10 mouse cellular contexts compared by ENCODE assay signal in genomic region chr11:120206669-120207090, GRCm38 (mm10). TPM values are rescaled to one million over a fixed set of nuclear protein-coding genes. Genes with fewer than 3 reads are reported as not detected.
DNase-seq lines count a peak whose midpoint lies in the region; ATAC-seq and TF ChIP-seq lines count a peak whose summit lies in the region.
"Had no signal": no experiment of that assay in that cellular context is flagged by ENCODE, and none has a peak within 500 bp of the region (broad histone marks: within the 10 kb centered on the region; RNA-seq: fewer than 3 reads in every experiment).

No protein-coding gene starts in this region.

- no peak for ATAC-seq in hindbrain, embryonic 12.5 days (ENCODE audit: low FRiP score)
- ATAC-seq in hindbrain, postnatal 0 days: no peak
- peak; percentile 82 for ATAC-seq in heart, embryonic 16.5 days (replicated peaks; ENCODE audit: extremely low read depth, insufficient read depth, low FRiP score)
- 0 out of 2 replicates have a peak, but pooled peaks have one; percentile 17 for ATAC-seq in liver, postnatal 0 days

- H3K4me1 ChIP-seq in hindbrain, embryonic 12.5 days: peaks cover 6% of the 10 kb centered on the region; the same call in 1 of the 2 replicates
- no peaks in the 10 kb centered on the region for H3K4me1 ChIP-seq in hindbrain, postnatal 0 days (ENCODE audit: insufficient read depth, low read length)
- peaks cover 20% of the 10 kb centered on the region for H3K4me1 ChIP-seq in embryonic facial prominence, embryonic 10.5 days
- peaks cover 23% of the 10 kb centered on the region for H3K4me1 ChIP-seq in heart, embryonic 16.5 days (ENCODE audit: control insufficient read depth, insufficient read depth, low read length)
- H3K4me1 ChIP-seq in liver, postnatal 0 days (ENCODE audit: insufficient read depth): peaks cover 9% of the 10 kb centered on the region
- H3K4me1 ChIP-seq: limb, embryonic 12.5 days had no signal

- no peak overlapping the region for H3K4me2 ChIP-seq in hindbrain, embryonic 12.5 days (replicated peaks)
- no peak overlapping the region for H3K4me2 ChIP-seq in hindbrain, postnatal 0 days (ENCODE audit: low read depth, low read length)
- H3K4me2 ChIP-seq in heart, embryonic 16.5 days (ENCODE audit: low read depth, low read length): peak overlapping the region; percentile 51
- H3K4me2 ChIP-seq in liver, postnatal 0 days (ENCODE audit: low read depth, low read length): no peak overlapping the region
- H3K4me2 ChIP-seq: limb, embryonic 12.5 days had no signal

- no peak overlapping the region for H3K4me3 ChIP-seq in hindbrain, embryonic 12.5 days
- H3K4me3 ChIP-seq in hindbrain, postnatal 0 days (ENCODE audit: low read length): no peak overlapping the region
- no peak overlapping the region for H3K4me3 ChIP-seq in embryonic facial prominence, embryonic 10.5 days
- no peak overlapping the region for H3K4me3 ChIP-seq in heart, embryonic 16.5 days (ENCODE audit: low read length)
- H3K4me3 ChIP-seq in liver, postnatal 0 days (ENCODE audit: low read depth, low read length): no peak overlapping the region
- H3K4me3 ChIP-seq: limb, embryonic 12.5 days had no signal

- DNase-seq in hindbrain, postnatal 0 days (ENCODE audit: low spot score): no peak
- DNase-seq in embryonic facial prominence, embryonic 10.5 days (ENCODE audit: low spot score): no peak
- DNase-seq in liver, postnatal 0 days: peak; percentile 16
- DNase-seq in left cerebral cortex, adult 18-20 months (ENCODE audit: low spot score in 2 of 2): no peak
- DNase-seq in spleen, adult 18-20 months: no peak
- no peak for DNase-seq in thymus, postnatal 25 days
- DNase-seq: cerebellum, adult 11-12 months had no signal

- no peaks in the 10 kb centered on the region for H3K36me3 ChIP-seq in hindbrain, embryonic 12.5 days
- no peaks in the 10 kb centered on the region for H3K36me3 ChIP-seq in hindbrain, postnatal 0 days (ENCODE audit: insufficient read depth, low read length)
- no peaks in the 10 kb centered on the region for H3K36me3 ChIP-seq in embryonic facial prominence, embryonic 10.5 days (replicated peaks)
- no peaks in the 10 kb centered on the region for H3K36me3 ChIP-seq in heart, embryonic 16.5 days (ENCODE audit: control insufficient read depth, insufficient read depth)
- H3K36me3 ChIP-seq in liver, postnatal 0 days (replicated peaks; ENCODE audit: insufficient read depth, low read length): no peaks in the 10 kb centered on the region
- H3K36me3 ChIP-seq: limb, embryonic 12.5 days had no signal

- no peaks in the 10 kb centered on the region for H3K9me3 ChIP-seq in hindbrain, embryonic 12.5 days (replicated peaks)
- no peaks in the 10 kb centered on the region for H3K9me3 ChIP-seq in hindbrain, postnatal 0 days (ENCODE audit: low read length)
- H3K9me3 ChIP-seq in embryonic facial prominence, embryonic 10.5 days: no peaks in the 10 kb centered on the region
- H3K9me3 ChIP-seq in heart, embryonic 16.5 days (replicated peaks; ENCODE audit: control insufficient read depth, low read length): no peaks in the 10 kb centered on the region
- H3K9me3 ChIP-seq in liver, postnatal 0 days (ENCODE audit: low read length): no peaks in the 10 kb centered on the region
- H3K9me3 ChIP-seq: limb, embryonic 12.5 days had no signal

- TF ChIP-seq CTCF in hindbrain, postnatal 0 days (IDR thresholded peaks at IDR 0.05; ENCODE audit: low read depth): no peak
- TF ChIP-seq CTCF in liver, postnatal 0 days (IDR thresholded peaks at IDR 0.05; ENCODE audit: low read depth): no peak

- H3K27ac ChIP-seq in hindbrain, embryonic 12.5 days: peak overlapping the region; percentile 41; the same call in 1 of the 2 replicates
- no peak overlapping the region for H3K27ac ChIP-seq in hindbrain, postnatal 0 days
- peak overlapping the region; percentile 66 for H3K27ac ChIP-seq in embryonic facial prominence, embryonic 10.5 days (replicated peaks)
- H3K27ac ChIP-seq in heart, embryonic 16.5 days (ENCODE audit: low read length): peak overlapping the region; percentile 91
- H3K27ac ChIP-seq in liver, postnatal 0 days (ENCODE audit: low read depth): peak overlapping the region; percentile 48; the same call in 1 of the 2 replicates

- no peak overlapping the region for H3K9ac ChIP-seq in hindbrain, embryonic 12.5 days
- H3K9ac ChIP-seq in hindbrain, postnatal 0 days (replicated peaks; ENCODE audit: low read length): no peak overlapping the region
- peak overlapping the region; percentile 62 for H3K9ac ChIP-seq in heart, embryonic 16.5 days (ENCODE audit: low read length)
- no peak overlapping the region for H3K9ac ChIP-seq in liver, postnatal 0 days (replicated peaks)
- H3K9ac ChIP-seq: limb, embryonic 12.5 days had no signal

- WGBS in hindbrain, embryonic 12.5 days: 54% methylated on average over 5 of the region's 5 CpGs
- WGBS in hindbrain, postnatal 0 days: 61% methylated on average over 5 of the region's 5 CpGs
- 43% methylated on average over 5 of the region's 5 CpGs for WGBS in embryonic facial prominence, embryonic 10.5 days
- WGBS in heart, embryonic 16.5 days: 12% methylated on average over 5 of the region's 5 CpGs
- WGBS in liver, postnatal 0 days (ENCODE audit: insufficient replicate concordance): 50% methylated on average over 5 of the region's 5 CpGs

- TF ChIP-seq EP300 in liver, postnatal 0 days (IDR thresholded peaks at IDR 0.05; ENCODE audit: low read depth): peak; percentile 16; the same call in 1 of the 2 replicates

- no peaks in the 10 kb centered on the region for H3K27me3 ChIP-seq in hindbrain, embryonic 12.5 days
- no peaks in the 10 kb centered on the region for H3K27me3 ChIP-seq in hindbrain, postnatal 0 days (ENCODE audit: insufficient read depth, low read length)
- H3K27me3 ChIP-seq in embryonic facial prominence, embryonic 10.5 days (replicated peaks; ENCODE audit: low read depth, poor library complexity, severe bottlenecking): no peaks in the 10 kb centered on the region
- no peaks in the 10 kb centered on the region for H3K27me3 ChIP-seq in heart, embryonic 16.5 days (ENCODE audit: control insufficient read depth, insufficient read depth, low read length)
- H3K27me3 ChIP-seq in liver, postnatal 0 days (ENCODE audit: insufficient read depth, low read length): no peaks in the 10 kb centered on the region
- H3K27me3 ChIP-seq: limb, embryonic 12.5 days had no signal

RNA-seq across cellular contexts. Expression of gene Bahcc1, which starts 26.1 kb away (rescaled TPM):
- polyA plus RNA-seq in hindbrain, embryonic 12.5 days (2016; fragmentation: Nextera tagmentation; extraction: Ambion mirVana): 21.9 and 23.8 TPM in 2 replicates
- 31.1 and 43.1 TPM in 2 replicates for total RNA-seq in hindbrain, postnatal 0 days (2014; rRNA removed)
- 8.8 and 9.1 TPM in 2 replicates for polyA plus RNA-seq in hindbrain, postnatal 0 days (2015; fragmentation: Nextera tagmentation; extraction: Ambion mirVana)
- polyA plus RNA-seq in embryonic facial prominence, embryonic 10.5 days (2016; fragmentation: Nextera tagmentation; extraction: Ambion mirVana): 18.0 and 18.4 TPM in 2 replicates
- 4.6 and 4.7 TPM in 2 replicates for polyA plus RNA-seq in heart, embryonic 16.5 days (2015; fragmentation: Nextera tagmentation; extraction: Ambion mirVana)
- polyA plus RNA-seq in liver, postnatal 0 days (2015; fragmentation: Nextera tagmentation; extraction: Ambion mirVana): 1.1 and 1.2 TPM in 2 replicates
- total RNA-seq in left cerebral cortex, adult 18-20 months (2021): 10 to 100 TPM; 18.8 to 19.0 TPM

RNA-seq across cellular contexts. Expression of gene Slc38a10, which starts 55.5 kb away (rescaled TPM):
- polyA plus RNA-seq in hindbrain, embryonic 12.5 days (2016; fragmentation: Nextera tagmentation; extraction: Ambion mirVana): 121 and 125 TPM in 2 replicates
- 167 and 178 TPM in 2 replicates for total RNA-seq in hindbrain, postnatal 0 days (2014; rRNA removed)
- polyA plus RNA-seq in hindbrain, postnatal 0 days (2015; fragmentation: Nextera tagmentation; extraction: Ambion mirVana): 95.9 and 101 TPM in 2 replicates
- polyA plus RNA-seq in embryonic facial prominence, embryonic 10.5 days (2016; fragmentation: Nextera tagmentation; extraction: Ambion mirVana): 99.0 and 103 TPM in 2 replicates
- 87.3 and 93.5 TPM in 2 replicates for polyA plus RNA-seq in heart, embryonic 16.5 days (2015; fragmentation: Nextera tagmentation; extraction: Ambion mirVana)
- polyA plus RNA-seq in liver, postnatal 0 days (2015; fragmentation: Nextera tagmentation; extraction: Ambion mirVana): 25.0 and 28.0 TPM in 2 replicates
- 10 to 100 TPM; 82.6 to 83.9 TPM for total RNA-seq in left cerebral cortex, adult 18-20 months (2021)

Comparison
In these comparisons a context has a peak if more than half of its experiments do, and no peak if none do; other contexts are left out.
1. ATAC-seq: peak in heart, embryonic 16.5 days (single experiment) and liver, postnatal 0 days (single experiment); none in hindbrain, embryonic 12.5 days (single experiment) and hindbrain, postnatal 0 days (single experiment).